Mouse (Mus musculus) frontal cortex, postnatal 36 days (tissue): ENCODE measurements at regions not wholly inside any gene's neighbourhood (a gene's known extent, or its start where the extent isn't known, plus 50 kb on each side); places are given as distances from the start of the nearest gene placed in this dataset.

Experiments used
- DNase-seq, 2 experiments: peaks; one replicate each; pipeline ENCODE4 v3.0.0; 2022; ENCODE audit warnings: low spot score in 2 of 2

GRCm38 (mm10) chr10:100882584-100882983, 292.3 kb downstream of the 1700017N19Rik start:
- DNase-seq, result no peak

- no peak for DNase-seq
These were observed 332.7 kb downstream of the 1700017N19Rik start for GRCm38 (mm10) chr10:100922976-100923375.

- peak in 1 of 2 experiments; percentile 4 for DNase-seq
These were observed 336.8 kb downstream of the 1700017N19Rik start for GRCm38 (mm10) chr10:100927086-100927485.

- no peak for DNase-seq
These were observed 341.5 kb downstream of the 1700017N19Rik start for GRCm38 (mm10) chr10:100931739-100932138.

- no peak for DNase-seq
These were observed 368.1 kb downstream of the 1700017N19Rik start for GRCm38 (mm10) chr10:100958371-100958770.

- peak; percentile 4 to 14 for DNase-seq
These were observed 413.2 kb downstream of the 1700017N19Rik start for GRCm38 (mm10) chr10:101003469-101003868.

GRCm38 (mm10) chr10:101004687-101005086, 414.4 kb downstream of the 1700017N19Rik start:
- DNase-seq, result no peak

- DNase-seq, result no peak
These were observed 425.1 kb downstream of the 1700017N19Rik start for GRCm38 (mm10) chr10:101015416-101015815.

- DNase-seq, result no peak
These were observed 448.3 kb downstream of the 1700017N19Rik start for GRCm38 (mm10) chr10:101038630-101039029.

- DNase-seq, result no peak
These were observed 448.8 kb downstream of the 1700017N19Rik start for GRCm38 (mm10) chr10:101039034-101039433.
